Mouse (Mus musculus): ENCODE results near the gene Gpatch3. TPM values are rescaled to one million over a fixed set of nuclear protein-coding genes. Genes with fewer than 3 reads are reported as not detected.

The Gpatch3 gene
- 1 to 10 TPM in 1 of 2 experiments, under 1 TPM in 1; 0.51 to 1.4 TPM for polyA plus RNA-seq (2017; shearing (Covaris generic))

DNA sequence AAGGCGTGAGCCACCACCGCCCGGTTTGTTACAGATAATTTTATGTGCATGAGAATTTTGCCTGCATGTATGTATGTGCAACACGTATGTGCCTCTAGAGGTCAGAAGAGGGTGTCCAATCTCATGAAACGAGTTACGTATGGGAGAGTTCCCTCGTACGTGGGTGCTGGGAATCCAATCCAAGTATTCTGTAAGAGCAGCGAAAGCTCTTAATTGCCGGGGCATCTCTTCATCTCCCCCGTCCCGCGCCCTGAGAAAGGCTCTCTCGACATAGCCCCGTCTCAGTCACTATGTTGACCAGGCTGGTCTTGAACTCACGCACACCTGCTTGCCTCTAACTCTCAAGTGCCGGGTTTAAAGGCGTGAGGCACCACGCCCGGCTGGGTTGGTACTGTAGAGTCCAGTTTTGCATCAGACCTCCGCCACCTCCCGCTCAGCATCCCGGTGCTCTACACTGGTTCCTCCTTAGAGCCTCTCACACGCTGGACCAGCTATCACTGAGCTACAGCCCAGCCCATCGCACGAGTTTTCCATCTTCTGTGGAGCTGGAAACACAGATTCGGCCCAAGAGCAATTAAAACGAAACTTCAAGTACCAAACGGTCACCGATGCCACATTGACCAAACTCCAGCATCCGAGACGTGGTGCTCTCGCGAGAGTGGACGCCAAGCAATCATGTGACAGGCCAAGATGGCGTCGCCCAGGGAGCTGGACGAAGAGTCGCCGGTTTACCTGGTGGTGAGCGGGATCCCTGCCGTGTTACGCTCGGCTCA, at the start of gene Gpatch3:
Gene Gpatch3 (plus strand): TSS at position 676 of the 773 bp plus-strand sequence.
- peak; percentile 93 for ATAC-seq

- no peak for ATAC-seq
Observed at GRCm38 (mm10) chr4:133527788-133528187, 46.8 kb upstream of the Gpatch3 start.

DNA sequence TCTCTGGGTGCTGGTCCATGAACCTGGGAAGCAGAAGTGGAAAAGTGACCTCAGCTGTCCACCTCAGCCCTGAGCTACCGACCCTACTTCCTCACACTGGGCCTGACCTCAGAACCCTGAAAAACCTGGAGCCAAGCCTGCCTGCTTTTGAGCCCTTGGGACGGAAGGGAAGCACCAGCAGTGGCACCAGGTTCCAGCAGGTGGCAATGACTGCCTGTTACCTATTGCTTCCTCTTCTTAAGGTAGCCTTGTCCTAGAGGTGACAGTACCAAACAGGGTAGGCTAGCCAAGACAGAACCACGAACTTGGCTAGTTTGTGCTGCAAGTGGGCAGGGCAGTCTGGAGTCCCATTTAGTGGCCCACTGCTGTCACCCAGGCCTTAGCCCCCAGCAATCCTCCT, 41.8 kb upstream of the Gpatch3 start:
- ATAC-seq = no peak

DNA sequence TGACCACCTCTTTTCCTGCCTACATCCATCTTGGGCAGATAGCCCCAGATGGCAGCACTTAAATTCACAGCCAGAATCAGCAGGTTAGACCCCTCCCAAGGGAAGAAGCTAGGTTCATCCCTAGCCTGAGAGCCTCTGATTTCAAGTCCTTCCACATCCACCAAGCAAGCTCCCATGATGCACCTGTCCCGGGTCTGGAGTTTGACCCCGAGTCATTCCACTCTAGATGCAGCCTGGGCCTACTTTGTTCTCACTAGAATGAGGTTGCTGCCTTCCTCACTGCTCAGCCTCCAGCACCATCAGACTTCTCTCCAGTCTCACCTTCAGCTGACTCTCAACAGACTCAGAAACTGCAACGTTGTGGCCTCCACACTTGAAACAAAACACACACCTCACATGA, 38.5 kb upstream of the Gpatch3 start:
- ATAC-seq = no peak

DNA sequence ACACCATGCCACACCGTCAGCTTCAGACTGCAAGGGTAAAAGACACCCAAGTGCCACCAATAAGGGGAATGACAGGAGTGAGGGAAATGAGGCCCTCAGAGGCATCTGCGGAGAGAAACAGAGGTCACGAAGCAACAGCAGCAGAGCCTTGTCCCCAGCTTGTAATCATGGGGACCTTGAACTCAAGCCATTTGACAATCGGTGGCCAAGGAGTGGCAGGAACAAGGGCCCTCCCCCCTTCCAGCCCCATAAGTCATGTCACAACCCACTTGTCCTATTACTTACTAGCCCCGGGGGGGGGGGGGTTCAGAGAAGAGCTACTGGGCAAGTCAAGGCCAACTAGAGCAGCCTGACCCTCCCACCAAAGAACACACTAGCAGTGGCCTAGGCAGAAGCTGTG, 37.9 kb upstream of the Gpatch3 start:
- no peak for ATAC-seq

- ATAC-seq = peak; percentile 98
Observed at GRCm38 (mm10) chr4:133545272-133546231, 29.0 kb upstream of the Gpatch3 start, which contains the start of gene Nudc. Gene Nudc, minus strand, starts transcription at chr4:133545996.

- no peak for ATAC-seq
Observed at GRCm38 (mm10) chr4:133552029-133552428, 22.5 kb upstream of the Gpatch3 start.

GRCm38 (mm10) chr4:133552768-133553447, 21.6 kb upstream of the Gpatch3 start, which contains the start of gene Nr0b2:
Gene Nr0b2, plus strand, starts transcription at chr4:133553376.
- no peak for ATAC-seq

DNA sequence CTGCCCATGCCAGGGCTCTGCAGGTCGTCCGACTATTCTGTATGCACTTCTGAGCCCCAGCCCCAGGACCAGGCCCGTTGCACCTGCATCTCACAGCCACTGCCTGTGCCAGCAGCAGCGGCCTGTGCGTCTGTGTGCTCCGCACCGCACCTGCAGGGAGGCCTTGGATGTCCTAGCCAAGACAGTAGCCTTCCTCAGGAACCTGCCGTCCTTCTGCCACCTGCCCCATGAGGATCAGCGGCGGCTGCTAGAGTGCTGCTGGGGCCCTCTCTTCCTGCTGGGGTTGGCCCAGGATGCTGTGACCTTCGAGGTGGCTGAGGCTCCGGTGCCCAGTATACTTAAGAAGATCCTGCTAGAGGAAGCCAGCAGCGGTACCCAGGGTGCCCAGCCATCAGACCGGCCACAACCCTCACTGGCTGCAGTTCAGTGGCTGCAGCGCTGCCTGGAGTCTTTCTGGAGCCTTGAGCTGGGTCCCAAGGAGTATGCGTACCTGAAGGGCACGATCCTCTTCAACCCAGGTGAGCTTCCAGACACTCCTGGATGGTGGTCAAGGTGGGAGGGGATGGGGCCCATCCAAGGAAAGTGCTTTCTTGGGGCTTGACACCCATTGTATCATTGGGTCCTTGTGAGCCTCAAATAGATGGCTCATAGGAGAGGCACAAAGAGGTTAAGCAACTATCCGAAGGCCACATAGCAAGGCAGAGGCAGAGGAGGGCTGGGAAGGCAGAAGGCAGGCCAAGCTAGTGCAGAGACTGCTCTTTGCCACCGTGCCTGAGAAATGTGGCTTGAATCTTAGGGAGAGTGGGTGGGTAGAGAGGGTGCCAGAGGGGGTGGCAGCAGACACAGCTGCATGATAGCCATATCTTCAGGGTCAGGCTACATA, 20.9 kb upstream of the Gpatch3 start:
- ATAC-seq = no peak

DNA sequence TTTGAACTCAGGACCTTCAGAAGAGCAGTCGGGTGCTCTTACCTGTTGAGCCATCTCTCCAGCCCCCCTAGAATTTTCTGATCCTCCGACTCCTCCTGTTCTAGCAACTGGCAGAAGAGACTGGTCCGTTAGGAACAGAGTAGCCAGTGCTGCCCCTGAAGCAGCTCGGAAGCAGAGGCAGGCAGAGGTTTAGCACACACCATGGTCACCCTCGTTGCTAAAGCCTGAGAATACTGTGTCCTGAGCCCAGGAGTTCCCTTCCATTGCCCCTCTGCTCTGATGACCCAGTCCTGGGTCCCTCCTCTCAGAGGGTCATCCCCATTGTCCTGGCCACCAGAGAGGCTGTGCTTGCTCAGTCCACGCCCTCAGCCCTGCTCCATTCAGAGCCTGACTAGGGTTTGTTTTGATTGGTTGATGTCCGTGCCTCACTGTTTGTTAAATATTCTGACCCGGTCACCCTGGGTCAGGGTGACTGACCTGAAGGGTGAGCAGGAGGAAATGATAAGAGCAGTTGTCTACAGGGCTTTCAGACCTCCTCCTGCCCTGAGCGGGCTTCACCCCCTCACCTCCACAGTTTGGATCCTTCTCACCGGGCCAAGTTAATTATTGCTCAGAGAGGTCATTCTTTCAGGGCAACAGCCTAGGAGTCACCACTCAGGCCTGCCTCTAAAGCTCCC, 17.4 kb upstream of the Gpatch3 start:
- ATAC-seq = no peak

GRCm38 (mm10) chr4:133559846-133560245, 14.7 kb upstream of the Gpatch3 start:
- no peak for ATAC-seq

DNA sequence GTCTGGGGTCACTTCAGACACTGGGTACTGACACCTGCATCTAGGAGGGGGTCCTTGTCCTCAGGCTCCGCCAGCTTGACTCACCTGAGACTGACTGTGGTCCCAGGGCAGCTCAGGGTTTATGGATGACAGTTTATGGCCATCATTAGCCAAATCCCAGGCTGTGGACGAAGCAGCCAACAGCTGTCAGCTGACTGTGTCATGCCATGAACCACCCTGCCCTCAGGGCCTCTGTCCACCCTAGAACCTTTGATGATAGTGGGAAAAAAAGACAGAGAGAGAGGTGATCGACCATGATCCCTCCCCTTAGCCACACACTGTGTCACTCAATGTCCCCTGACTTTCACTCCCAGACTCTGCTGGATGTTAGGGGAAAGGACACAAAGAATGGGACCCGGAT, 12.9 kb upstream of the Gpatch3 start:
- ATAC-seq = no peak

DNA sequence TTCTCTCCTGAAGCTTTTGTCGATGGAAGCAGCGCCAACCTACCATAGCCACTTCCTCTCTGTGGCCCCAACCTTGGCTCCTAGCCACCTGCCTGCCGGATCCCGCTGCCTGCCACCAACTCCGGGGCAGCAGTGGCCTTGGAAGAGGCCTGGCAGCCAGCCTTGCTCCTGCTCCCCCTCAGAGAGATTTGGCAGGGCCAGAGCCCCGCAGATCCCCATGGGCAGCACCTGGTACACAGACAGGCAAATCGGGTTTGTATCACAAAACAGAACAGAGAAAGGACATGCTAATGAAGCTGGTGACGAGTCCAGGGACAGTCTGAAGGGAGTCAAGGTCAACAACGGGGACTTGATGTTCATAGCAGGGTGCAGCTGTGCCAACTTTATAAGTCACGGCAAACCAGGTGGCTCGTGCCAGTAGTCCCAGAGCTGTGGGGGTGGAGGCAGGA, 11.4 kb upstream of the Gpatch3 start:
- no peak for ATAC-seq

GRCm38 (mm10) chr4:133567251-133567650, 7.3 kb upstream of the Gpatch3 start:
- no peak for ATAC-seq

DNA sequence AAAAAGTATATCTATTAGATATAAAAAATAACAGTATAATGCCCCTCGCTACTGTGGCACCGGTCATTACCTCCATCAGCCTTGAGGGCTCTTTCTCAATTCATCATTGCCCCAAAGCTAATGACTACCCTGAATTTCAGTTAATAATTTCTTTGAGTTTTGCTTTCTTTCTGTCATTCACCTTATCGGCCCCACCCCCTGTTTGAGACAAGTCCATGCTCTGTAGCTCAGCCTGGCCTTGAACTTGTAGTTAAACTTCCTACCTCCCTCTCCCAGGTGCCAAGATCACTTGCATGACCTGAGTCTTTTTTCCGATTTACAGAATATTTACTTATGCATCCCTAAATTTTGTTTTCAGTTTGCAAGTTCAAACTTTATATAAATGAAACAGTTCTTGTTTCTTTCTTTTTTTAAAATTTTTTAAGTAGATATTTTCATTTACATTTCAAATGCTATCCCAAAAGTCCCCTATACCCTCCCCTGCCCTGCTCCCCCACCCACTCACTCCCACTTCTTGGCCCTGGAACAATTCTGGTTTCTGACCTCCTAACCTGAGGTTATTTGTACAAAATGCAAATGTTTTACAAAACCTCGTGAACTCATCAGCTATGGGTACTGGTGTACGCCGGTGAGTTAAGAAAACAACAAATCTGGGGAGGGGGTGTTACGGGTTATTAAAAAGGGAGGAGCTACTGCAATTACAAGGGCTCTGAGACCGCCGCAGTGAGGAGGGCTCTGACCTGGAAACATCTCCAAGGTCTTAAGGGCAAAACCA, 5.1 kb upstream of the Gpatch3 start:
- no peak for ATAC-seq

DNA sequence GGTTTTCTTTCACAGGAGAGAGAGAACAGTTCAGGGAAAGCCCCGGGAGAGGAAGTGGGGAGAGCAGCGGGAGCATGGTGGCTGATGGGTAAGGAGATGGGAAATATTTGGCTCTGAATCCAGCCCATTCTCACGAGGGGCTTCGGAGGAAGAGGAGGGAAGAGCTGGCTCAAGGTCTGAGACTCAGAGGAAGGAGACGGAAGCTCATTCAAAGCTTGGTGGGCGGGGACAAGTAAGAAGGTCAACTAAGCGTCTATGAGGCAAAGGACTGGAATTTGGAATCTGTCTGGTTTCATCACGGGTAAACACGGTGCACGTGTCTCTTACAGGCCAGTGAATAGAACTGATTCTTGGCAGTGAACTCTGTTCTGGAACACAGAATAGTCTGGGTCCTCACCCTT, 4.5 kb upstream of the Gpatch3 start:
- no peak for ATAC-seq

GRCm38 (mm10) chr4:133574843-133575202, 278 bp downstream of the Gpatch3 start:
- peak; percentile 55 for ATAC-seq

DNA sequence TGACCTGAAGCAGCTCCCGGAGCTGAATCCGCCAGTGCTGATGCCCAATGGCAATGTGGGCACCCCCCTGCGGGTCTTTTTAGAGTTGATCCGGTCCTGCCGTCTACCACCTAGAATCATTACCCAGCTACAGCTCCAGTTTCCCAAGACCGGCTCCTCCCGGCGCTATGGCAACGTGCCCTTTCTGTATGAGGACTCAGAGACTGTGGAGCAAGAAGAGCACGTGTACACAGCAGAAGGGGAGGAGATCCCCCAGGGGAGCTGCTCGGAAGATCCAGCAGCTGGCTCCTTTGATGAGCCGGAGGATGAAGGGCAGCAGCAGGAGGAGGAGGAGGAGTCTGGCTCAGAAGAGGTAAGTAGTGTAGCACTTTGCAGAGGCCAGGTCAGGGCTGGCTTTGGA, 3.4 kb downstream of the Gpatch3 start:
- no peak for ATAC-seq

DNA sequence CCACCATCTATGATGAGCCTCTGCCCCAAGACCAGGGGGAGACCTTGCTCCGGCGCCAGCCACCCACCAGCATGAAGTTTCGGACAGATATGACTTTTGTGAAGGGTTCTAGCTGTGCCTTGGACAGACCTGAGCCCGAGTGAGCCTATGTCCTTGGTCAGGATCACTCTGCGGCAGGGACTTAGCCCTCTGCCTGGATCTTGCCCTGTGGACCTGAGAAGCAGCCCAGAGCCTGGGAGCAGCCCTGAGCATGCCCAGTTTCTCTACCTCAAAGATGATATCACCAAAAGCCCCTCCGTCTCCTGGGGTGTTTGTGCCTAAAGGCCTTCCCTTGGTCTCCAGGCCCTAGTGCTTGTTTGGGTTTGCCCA, 9.1 kb downstream of the Gpatch3 start:
- ATAC-seq = peak; percentile 17

Data from CD4-positive, CD25-positive, alpha-beta regulatory T cell, adult 4 months (primary cell).